Comparison of ENCODE assay signal across 16 mouse cellular contexts in the genomic region with DNA sequence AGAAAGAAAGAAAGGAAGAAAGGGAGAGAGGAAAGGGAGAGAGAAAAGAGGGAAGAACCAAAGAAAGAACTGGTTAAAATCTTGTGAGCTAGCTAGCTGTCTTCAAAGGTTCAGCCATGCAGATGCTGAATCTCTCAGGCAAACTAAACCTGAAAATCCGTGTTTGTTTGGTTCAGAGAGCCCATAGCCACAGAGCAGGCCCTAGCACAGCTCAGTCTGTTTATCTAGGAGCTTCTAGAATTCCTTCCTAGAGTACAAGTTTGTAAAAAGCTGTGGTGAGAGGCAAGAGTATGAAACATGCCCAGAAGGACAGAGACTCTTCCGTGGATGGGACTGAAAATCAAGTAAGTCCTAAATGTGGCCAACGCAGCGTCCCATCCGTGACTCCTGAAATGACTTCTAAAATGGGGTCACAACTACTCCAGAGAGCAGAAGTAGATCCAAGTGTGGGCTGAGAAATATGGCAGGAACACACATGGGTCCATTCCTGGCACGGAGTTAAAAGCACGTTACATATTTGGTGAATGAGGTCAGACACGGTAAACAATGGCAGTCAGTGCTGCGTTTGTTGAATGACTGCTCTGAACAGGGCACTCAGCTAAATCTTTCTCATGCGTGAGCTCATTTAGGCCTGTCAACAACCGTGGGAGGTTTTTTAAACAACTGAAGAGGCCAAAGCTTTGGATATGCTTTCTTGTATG. TPM values are rescaled to one million over a fixed set of nuclear protein-coding genes. Genes with fewer than 3 reads are reported as not detected.
DNase-seq lines count a peak whose midpoint lies in the region; ATAC-seq and TF ChIP-seq lines count a peak whose summit lies in the region.
"Had no signal": no experiment of that assay in that cellular context is flagged by ENCODE, and none has a peak within 500 bp of the region (broad histone marks: within the 10 kb centered on the region; RNA-seq: fewer than 3 reads in every experiment).

No protein-coding gene starts in this region.

- no peaks in the 10 kb centered on the region for H3K9me3 ChIP-seq in forebrain, embryonic 10.5 days
- H3K9me3 ChIP-seq in forebrain, embryonic 12.5 days = no peaks in the 10 kb centered on the region
- no peaks in the 10 kb centered on the region for H3K9me3 ChIP-seq in forebrain, embryonic 14.5 days (replicated peaks; ENCODE audit: control insufficient read depth, low read length)
- H3K9me3 ChIP-seq in lung, postnatal 0 days (ENCODE audit: low read length) = no peaks in the 10 kb centered on the region
- H3K9me3 ChIP-seq: hindbrain, embryonic 15.5 days; liver, embryonic 15.5 days; neural tube, embryonic 15.5 days had no signal

- H3K27me3 ChIP-seq in forebrain, embryonic 10.5 days (ENCODE audit: poor library complexity, severe bottlenecking) = no peaks in the 10 kb centered on the region
- H3K27me3 ChIP-seq in forebrain, embryonic 12.5 days = no peaks in the 10 kb centered on the region
- H3K27me3 ChIP-seq in forebrain, embryonic 14.5 days (replicated peaks; ENCODE audit: control insufficient read depth, insufficient read depth, low read length) = no peaks in the 10 kb centered on the region
- H3K27me3 ChIP-seq in lung, postnatal 0 days (replicated peaks; ENCODE audit: insufficient read depth, low read length) = no peaks in the 10 kb centered on the region
- H3K27me3 ChIP-seq: hindbrain, embryonic 15.5 days; liver, embryonic 15.5 days; neural tube, embryonic 15.5 days had no signal

- no peak overlapping the region for H3K4me2 ChIP-seq in forebrain, embryonic 12.5 days
- H3K4me2 ChIP-seq in forebrain, embryonic 14.5 days (ENCODE audit: low read length) = no peak overlapping the region
- H3K4me2 ChIP-seq in lung, postnatal 0 days (replicated peaks; ENCODE audit: low read depth, low read length) = no peak overlapping the region
- H3K4me2 ChIP-seq: hindbrain, embryonic 15.5 days; liver, embryonic 15.5 days; neural tube, embryonic 15.5 days had no signal

- peak; percentile 79 for TF ChIP-seq EP300 in lung, postnatal 0 days (IDR thresholded peaks at IDR 0.05)

- 0 out of 2 replicates have a peak overlapping the region, but pooled peaks have one; percentile 30 for H3K27ac ChIP-seq in forebrain, embryonic 10.5 days
- no peak overlapping the region for H3K27ac ChIP-seq in forebrain, embryonic 12.5 days
- H3K27ac ChIP-seq in forebrain, embryonic 14.5 days (ENCODE audit: low read depth, low read length) = no peak overlapping the region
- H3K27ac ChIP-seq in lung, postnatal 0 days (ENCODE audit: low read length) = peak overlapping the region; percentile 63
- H3K27ac ChIP-seq: hindbrain, embryonic 15.5 days; liver, embryonic 15.5 days; neural tube, embryonic 15.5 days had no signal

- no peak for TF ChIP-seq CTCF in lung, postnatal 0 days (IDR thresholded peaks at IDR 0.05)

- H3K4me3 ChIP-seq in forebrain, embryonic 10.5 days = no peak overlapping the region
- no peak overlapping the region for H3K4me3 ChIP-seq in forebrain, embryonic 12.5 days (replicated peaks)
- no peak overlapping the region for H3K4me3 ChIP-seq in forebrain, embryonic 14.5 days (ENCODE audit: low read depth, low read length)
- H3K4me3 ChIP-seq in lung, postnatal 0 days (ENCODE audit: low read depth, low read length) = no peak overlapping the region
- H3K4me3 ChIP-seq: hindbrain, embryonic 15.5 days; liver, embryonic 15.5 days; neural tube, embryonic 15.5 days had no signal

- intact Hi-C loops in left cerebral cortex, postnatal 36 days (cut with DNase I) = loop anchor here (10.0 kb wide), 2 partner anchors 1086 to 1506 kb away; no protein-coding TSS in a partner anchor

- no peak overlapping the region for H3K9ac ChIP-seq in forebrain, embryonic 12.5 days
- no peak overlapping the region for H3K9ac ChIP-seq in forebrain, embryonic 14.5 days (ENCODE audit: low read length)
- H3K9ac ChIP-seq in lung, postnatal 0 days (replicated peaks; ENCODE audit: low read depth) = no peak overlapping the region
- H3K9ac ChIP-seq: hindbrain, embryonic 15.5 days; liver, embryonic 15.5 days; neural tube, embryonic 15.5 days had no signal

- peaks cover 21% of the 10 kb centered on the region for H3K4me1 ChIP-seq in forebrain, embryonic 10.5 days
- peaks cover 9% of the 10 kb centered on the region; the same call in 1 of the 2 replicates for H3K4me1 ChIP-seq in forebrain, embryonic 12.5 days
- H3K4me1 ChIP-seq in forebrain, embryonic 14.5 days (ENCODE audit: control insufficient read depth, insufficient read depth, low read length) = 0 out of 2 replicates have a peak, but pooled peaks cover 3% of the 10 kb centered on the region
- H3K4me1 ChIP-seq in lung, postnatal 0 days (ENCODE audit: insufficient read depth, low read depth, low read length) = peaks cover 8% of the 10 kb centered on the region; the same call in 1 of the 2 replicates
- H3K4me1 ChIP-seq: liver, embryonic 15.5 days had no signal

- WGBS in forebrain, embryonic 10.5 days = 72% methylated on average over 11 of the region's 11 CpGs
- WGBS in forebrain, embryonic 12.5 days = 42% methylated on average over 11 of the region's 11 CpGs
- WGBS in forebrain, embryonic 14.5 days = 36% methylated on average over 11 of the region's 11 CpGs
- 15% methylated on average over 11 of the region's 11 CpGs for WGBS in lung, postnatal 0 days

- no peak for ATAC-seq in forebrain, embryonic 12.5 days (ENCODE audit: low FRiP score)
- ATAC-seq in forebrain, embryonic 14.5 days = peak; percentile 78
- peak; percentile 94 for ATAC-seq in lung, postnatal 0 days
- ATAC-seq: midbrain, embryonic 16.5 days had no signal

- no peaks in the 10 kb centered on the region for H3K36me3 ChIP-seq in forebrain, embryonic 10.5 days (replicated peaks)
- H3K36me3 ChIP-seq in forebrain, embryonic 12.5 days (replicated peaks) = no peaks in the 10 kb centered on the region
- H3K36me3 ChIP-seq in forebrain, embryonic 14.5 days (ENCODE audit: control insufficient read depth, insufficient read depth, low read length) = no peaks in the 10 kb centered on the region
- H3K36me3 ChIP-seq in lung, postnatal 0 days (ENCODE audit: insufficient read depth, low read length) = no peaks in the 10 kb centered on the region
- H3K36me3 ChIP-seq: hindbrain, embryonic 15.5 days; liver, embryonic 15.5 days; neural tube, embryonic 15.5 days had no signal

- no peak for DNase-seq in forebrain, embryonic 10.5 days (ENCODE audit: extremely low spot score, low spot score)
- DNase-seq in 3134 (ENCODE audit: extremely low read depth, insufficient read length, low spot score) = peak; percentile 9
- peak; percentile 53 for DNase-seq in forebrain, embryonic 14.5 days (ENCODE audit: low spot score)
- DNase-seq in lung, postnatal 0 days (ENCODE audit: low spot score) = peak; percentile 86
- no peak for DNase-seq in right cerebral cortex, postnatal 10 days (ENCODE audit: low spot score in 2 of 2)
- no peak for DNase-seq in frontal cortex, postnatal 14 days (ENCODE audit: low spot score in 2 of 2)
- no peak for DNase-seq in left cerebral cortex, postnatal 36 days (ENCODE audit: low spot score in 2 of 2)
- DNase-seq: adrenal gland, postnatal 36 days; B cell, adult 2 months; cerebellum, adult 2 months; right cerebral cortex, postnatal 4 days had no signal

RNA-seq across cellular contexts. Expression of gene Prkg1, which starts 13.7 kb away (rescaled TPM):
- polyA plus RNA-seq in forebrain, embryonic 10.5 days (2016; fragmentation: Nextera tagmentation; extraction: Ambion mirVana) = 3.5 and 3.9 TPM in 2 replicates
- polyA plus RNA-seq in forebrain, embryonic 12.5 days (2016; fragmentation: Nextera tagmentation; extraction: Ambion mirVana) = 5.2 and 5.9 TPM in 2 replicates
- 1.1 and 2.5 TPM in 2 replicates for polyA plus RNA-seq in forebrain, embryonic 14.5 days (2014; fragmentation: Nextera tagmentation; extraction: Ambion mirVana)
- polyA plus RNA-seq in lung, postnatal 0 days (2015; fragmentation: Nextera tagmentation; extraction: Ambion mirVana) = 4.8 and 5.2 TPM in 2 replicates
- 10 to 100 TPM; 13.8 to 20.2 TPM for total RNA-seq in left cerebral cortex, postnatal 36 days (2021)

Comparison
In these comparisons a context has a peak if more than half of its experiments do, and no peak if none do; other contexts are left out.
1. DNase-seq: peak in 3134 (single experiment), forebrain, embryonic 14.5 days (single experiment) and lung, postnatal 0 days (single experiment); none in forebrain, embryonic 10.5 days (single experiment), right cerebral cortex, postnatal 10 days (0 of 2), frontal cortex, postnatal 14 days (0 of 2) and left cerebral cortex, postnatal 36 days (0 of 2).
2. H3K27ac ChIP-seq: peak in forebrain, embryonic 10.5 days (single experiment) and lung, postnatal 0 days (single experiment); none in forebrain, embryonic 12.5 days (single experiment) and forebrain, embryonic 14.5 days (single experiment).